Mouse (Mus musculus) cerebellum, adult 8-10 months (tissue): ENCODE results near the gene Ldlrad3.

Source experiments
- DNase-seq: peaks from one replicate; pipeline ENCODE4 v3.0.0; 2022

The Ldlrad3 gene

DNA sequence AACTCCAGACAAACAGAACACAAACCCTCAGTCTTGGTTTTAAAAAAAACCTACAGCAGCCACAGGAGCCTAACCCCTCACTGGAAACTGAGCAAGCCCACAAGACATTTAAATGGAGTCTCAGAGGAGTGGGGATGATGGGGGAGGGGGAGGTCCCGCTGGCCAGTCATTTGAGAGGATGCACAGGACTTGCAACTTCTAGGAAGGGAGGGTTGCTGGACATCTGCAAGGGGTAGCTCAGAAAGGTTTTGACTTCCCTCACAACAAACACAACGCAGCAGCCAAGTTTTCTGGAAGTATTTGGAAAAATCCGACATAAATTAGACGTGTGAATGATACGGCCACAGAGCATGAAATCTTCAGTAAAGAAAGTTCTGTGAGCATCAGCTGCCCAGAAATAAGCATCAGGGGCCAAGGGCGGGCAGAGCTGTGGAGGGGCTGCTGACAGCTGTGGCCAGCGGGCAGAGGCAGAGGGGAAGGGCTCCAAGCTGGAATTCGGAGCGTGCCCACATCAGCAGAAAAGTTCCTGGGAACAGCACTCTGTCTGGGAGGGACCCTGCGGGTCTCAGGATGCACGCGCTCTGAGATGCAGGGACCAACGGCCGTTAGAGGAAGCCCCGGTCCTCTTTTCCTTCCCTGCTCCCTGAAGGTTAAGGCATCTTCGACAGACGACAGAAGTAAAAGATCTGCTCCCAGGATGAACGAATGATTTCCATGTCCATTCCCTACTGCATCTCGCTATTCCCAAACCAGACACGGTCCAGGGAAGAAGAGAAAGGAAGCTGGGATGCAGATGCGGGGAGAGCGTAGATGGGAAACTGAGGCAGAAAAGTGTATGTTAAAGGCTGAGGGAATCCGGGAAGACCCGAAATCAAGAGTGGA, 875 bp downstream of the Ldlrad3 start:
- DNase-seq = no peak

- no peak for DNase-seq
These were observed 2.3 kb downstream of the Ldlrad3 start for GRCm38 (mm10) chr2:102183720-102184480.

DNA sequence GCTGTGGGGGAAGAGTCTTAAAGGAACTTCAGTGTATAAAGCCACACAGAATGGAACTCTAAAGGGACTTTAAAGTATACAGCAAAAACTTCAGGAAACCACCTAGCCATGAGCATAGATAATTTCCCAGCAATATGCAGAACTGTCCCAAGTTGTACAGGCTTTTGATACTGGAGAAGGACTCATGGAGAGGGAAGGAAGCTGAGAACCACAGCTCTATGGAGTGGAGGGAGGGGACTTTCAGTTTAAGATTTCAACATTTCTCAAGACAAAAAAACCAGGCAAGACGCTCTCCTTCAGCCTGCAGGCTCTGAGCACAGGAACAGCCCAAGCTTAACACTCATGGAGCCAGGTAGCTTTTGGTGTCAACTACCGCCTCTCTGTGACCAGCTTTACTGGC, 4.7 kb downstream of the Ldlrad3 start:
- DNase-seq = no peak

DNA sequence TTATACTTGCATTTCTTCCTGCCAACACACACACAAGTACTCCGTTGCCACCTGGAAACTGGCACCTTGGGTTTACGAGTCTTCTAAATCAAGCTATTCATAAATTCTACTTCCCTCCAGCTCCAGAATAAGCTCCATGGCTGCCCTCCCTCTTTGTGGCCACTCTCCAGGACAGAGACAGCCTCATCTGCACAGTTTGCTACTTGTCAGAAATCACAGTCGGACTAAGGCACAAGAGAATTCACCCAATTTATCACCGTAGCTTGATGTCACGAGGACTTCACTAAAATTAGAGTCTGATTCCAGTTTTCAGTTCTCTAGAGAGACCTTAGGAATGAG, 9.8 kb downstream of the Ldlrad3 start:
- no peak for DNase-seq

GRCm38 (mm10) chr2:102175741-102176433, 10.3 kb downstream of the Ldlrad3 start:
- DNase-seq = no peak

GRCm38 (mm10) chr2:102172458-102172857, 13.7 kb downstream of the Ldlrad3 start:
- DNase-seq = no peak

- DNase-seq = no peak
These were observed 19.4 kb downstream of the Ldlrad3 start for GRCm38 (mm10) chr2:102166550-102167325.

DNA sequence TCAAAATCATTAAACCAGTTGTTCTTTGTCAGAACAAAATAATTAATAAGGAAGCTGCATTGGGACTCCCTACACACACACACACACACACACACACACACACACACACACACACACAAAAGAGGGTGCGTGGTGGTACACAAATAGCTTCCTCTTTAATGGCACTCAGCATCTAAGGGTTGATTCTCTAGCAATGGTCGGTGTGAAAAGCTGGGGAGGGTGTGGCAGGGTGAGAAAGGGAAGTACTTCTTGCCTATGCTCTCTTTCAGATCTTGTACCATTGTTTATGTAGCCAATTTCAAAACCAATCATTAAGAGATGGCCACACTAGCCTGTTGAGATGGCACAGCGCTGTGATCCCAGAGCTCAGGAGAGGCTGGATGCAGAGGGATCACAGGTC, 23.1 kb downstream of the Ldlrad3 start:
- DNase-seq = no peak

GRCm38 (mm10) chr2:102157555-102157954, 28.6 kb downstream of the Ldlrad3 start:
- DNase-seq = no peak

DNA sequence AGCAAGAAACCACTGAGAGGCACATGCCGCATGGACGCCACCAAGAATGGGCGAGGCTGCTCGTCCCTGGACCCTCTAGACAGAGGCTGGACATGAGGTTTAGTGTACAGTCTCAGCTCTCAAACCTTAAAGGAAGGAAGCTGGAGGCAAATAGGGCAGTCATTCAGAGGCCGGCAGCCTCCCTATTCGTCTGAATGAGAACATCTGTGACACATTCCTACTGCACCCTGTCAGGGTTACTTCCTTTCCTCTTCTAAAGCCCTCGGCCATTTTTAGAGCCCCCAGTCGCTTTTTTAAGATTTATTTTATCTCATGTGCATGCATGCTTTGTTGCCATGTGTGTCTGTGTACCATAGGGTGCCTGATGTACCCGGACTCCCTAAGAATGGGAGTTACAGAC, 29.2 kb downstream of the Ldlrad3 start:
- no peak for DNase-seq

- no peak for DNase-seq
These were observed 29.7 kb downstream of the Ldlrad3 start for GRCm38 (mm10) chr2:102156460-102156859.

GRCm38 (mm10) chr2:102155306-102156015, 30.7 kb downstream of the Ldlrad3 start:
- DNase-seq = no peak

GRCm38 (mm10) chr2:102154771-102155211, 31.4 kb downstream of the Ldlrad3 start:
- DNase-seq = no peak

DNA sequence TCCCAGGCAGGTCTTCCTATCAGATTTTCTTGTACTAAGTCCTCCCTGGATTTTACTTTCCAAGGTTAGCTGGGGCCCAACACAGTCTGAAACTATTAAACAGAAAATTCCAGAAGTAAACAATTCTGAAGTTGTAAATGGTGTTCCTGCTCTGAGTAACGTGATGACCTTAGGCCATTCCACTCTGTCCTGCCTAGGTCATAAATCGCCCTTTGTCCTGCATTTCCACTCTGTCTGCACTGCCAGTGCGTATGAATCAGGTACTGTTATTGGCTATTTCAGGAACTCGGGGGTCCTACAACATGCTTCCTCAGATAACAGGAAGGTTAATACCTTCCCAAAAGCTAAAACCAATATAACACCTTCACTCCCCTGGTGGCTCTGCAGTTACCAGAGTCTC, 31.9 kb downstream of the Ldlrad3 start:
- DNase-seq = no peak

DNA sequence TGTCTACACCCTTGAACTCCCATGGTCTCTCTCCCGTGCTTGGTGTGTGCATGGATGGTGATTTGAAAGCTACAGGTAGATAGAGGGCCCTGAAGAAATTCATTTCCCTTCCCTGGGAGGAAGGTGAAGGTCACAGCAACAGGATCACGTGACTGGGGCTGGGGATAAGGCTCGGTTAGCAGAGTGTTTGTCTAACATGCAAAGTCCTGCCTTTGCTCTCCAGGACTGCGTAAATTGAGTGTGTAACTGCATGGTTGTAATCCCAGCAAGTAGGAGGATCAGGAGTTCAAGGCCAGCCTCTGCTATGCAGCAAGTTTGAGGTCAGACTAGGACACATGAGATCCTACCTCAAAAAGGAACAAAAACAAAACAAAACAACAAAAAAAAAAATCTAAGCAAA, 32.7 kb downstream of the Ldlrad3 start:
- no peak for DNase-seq

GRCm38 (mm10) chr2:102152851-102153250, 33.3 kb downstream of the Ldlrad3 start:
- DNase-seq = no peak

DNA sequence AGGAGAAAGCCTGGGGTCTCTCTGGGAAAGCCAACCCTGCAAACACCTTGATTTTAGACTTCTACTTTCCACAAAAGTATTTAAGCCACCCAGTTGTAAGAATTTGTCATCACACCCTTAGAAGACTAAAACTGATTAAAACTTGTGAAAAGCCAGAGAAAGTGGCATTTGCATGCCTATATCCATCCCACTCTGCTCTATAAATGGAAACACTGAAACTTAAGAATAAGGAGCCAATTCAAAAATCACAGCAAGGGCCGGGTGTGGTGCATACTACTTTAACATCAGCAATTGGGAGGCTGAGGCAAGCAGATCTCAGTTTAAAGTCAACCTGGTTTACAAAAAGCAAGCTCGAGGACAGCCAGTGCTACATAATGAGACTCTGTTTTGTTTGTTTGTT, 37.1 kb downstream of the Ldlrad3 start:
- DNase-seq = no peak

- DNase-seq = no peak
These were observed 38.1 kb downstream of the Ldlrad3 start for GRCm38 (mm10) chr2:102148093-102148492.

DNA sequence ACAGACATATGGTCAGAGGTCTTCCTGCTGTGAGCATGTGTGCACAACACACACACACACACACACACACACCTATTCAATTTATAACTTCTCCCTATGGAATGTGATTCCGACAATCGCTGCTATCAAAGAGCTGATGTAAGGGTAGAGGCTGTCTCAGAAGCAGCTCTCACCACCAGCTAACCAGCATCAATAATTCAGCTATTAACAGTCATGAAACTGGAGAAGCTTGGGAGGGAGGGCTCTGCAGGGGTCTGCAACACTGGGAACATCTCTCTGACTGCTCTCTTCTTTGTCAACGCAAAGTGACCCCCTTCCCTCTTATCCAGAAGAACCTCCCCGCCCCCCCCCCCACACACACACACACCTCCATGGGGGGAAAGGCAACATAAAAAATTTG, 38.6 kb downstream of the Ldlrad3 start:
- no peak for DNase-seq

GRCm38 (mm10) chr2:102146386-102146785, 39.8 kb downstream of the Ldlrad3 start:
- no peak for DNase-seq

DNA sequence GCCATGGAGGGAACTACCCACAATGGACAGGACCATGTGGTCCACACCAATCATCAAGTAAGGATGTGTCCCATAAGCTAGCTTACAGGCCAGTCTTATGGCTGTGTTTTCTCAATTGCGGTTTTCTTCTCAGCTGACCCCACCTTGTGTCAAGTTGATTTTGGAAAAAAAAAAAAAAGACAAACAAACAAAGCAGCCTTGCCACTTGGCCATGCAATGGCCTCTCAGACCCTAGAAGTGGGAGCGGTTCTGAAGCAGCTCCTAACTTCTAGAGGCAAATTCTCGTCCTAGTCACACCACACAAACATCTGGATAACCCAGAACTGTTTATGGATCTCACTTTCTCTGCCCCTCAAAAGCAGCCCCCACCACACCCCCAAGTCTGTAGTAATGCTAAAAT, 41.1 kb downstream of the Ldlrad3 start:
- DNase-seq = no peak

DNA sequence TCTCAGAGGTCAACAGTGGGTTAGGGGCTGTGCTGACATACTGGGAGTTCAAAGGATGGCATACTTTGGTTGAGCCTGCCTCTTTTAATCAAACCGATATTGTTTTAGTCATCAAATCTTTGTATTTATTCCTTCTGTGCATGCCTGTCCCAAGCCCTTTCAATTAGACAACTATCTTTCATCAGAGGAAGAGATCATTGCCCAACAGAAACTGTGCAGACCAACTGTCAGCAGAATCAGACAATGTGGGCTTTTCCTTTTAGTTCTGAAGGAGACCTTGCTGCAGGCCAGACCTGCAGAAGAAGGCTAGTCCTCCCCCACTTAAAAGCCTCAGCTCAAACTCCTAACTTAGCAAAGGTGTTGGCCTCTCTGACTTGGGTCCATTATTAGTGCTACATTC, 41.9 kb downstream of the Ldlrad3 start:
- DNase-seq = no peak
